Mouse (Mus musculus) adrenal gland, adult 8-10 months (tissue): ENCODE measurements at regions not wholly inside any gene's neighbourhood (a gene's known extent, or its start where the extent isn't known, plus 50 kb on each side); places are given as distances from the start of the nearest gene placed in this dataset.

ENCODE experiments used
- DNase-seq: peaks from one replicate; pipeline ENCODE4 v3.0.0; 2022

DNA sequence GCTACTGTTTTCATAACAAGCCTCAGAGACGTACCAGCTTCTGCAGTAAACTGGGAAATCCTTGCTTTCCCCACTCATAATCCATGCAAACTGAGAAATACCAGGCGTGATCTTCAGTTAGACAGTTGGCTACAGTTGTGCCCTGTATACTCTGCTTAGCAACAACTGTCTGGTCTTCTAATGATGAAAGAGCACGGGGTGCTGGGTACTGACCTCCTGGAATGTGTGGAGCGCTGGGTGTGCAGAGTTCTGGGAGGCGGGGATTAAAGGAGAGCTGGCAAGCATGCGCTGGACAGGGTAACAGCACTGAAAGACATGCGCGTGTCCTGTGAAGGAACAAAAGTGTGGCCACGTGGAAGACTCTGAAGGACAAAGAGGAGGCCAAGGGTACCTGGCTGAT lies 52.2 kb upstream of the Vgll2 start:
- no peak for DNase-seq
